Mouse (Mus musculus): Measurements from ENCODE around the gene Ptma. TPM values are rescaled to one million over a fixed set of nuclear protein-coding genes. Genes with fewer than 3 reads are reported as not detected.
"Not testable (repeated sequence)": the region's sequence is repeated elsewhere in the genome, so short reads cannot be mapped to it uniquely, and the experiment has no call there.

Ptma gene
- polyA plus RNA-seq, 1 experiment from 2014 or later: 1,987 TPM

- no peak overlapping the region for H3K4me3 ChIP-seq (replicated peaks; ENCODE audit: low read length)
- 0 out of 2 replicates have a peak overlapping the region, but pooled peaks have one; percentile 22 for H3K9ac ChIP-seq (replicated peaks; ENCODE audit: low read depth, low read length)
- peaks cover 28% of the 10 kb centered on the region for H3K4me1 ChIP-seq (replicated peaks; ENCODE audit: control insufficient read depth, insufficient read depth, low read length)
- no peaks in the 10 kb centered on the region for H3K27me3 ChIP-seq (replicated peaks; ENCODE audit: control insufficient read depth, insufficient read depth, low read length)
- ATAC-seq: peak; percentile 59
- H3K4me2 ChIP-seq (ENCODE audit: low read length): no peak overlapping the region
- WGBS: 7% methylated on average over 7 of the region's 7 CpGs
- H3K36me3 ChIP-seq (ENCODE audit: control insufficient read depth, insufficient read depth): no peaks in the 10 kb centered on the region
- no peaks in the 10 kb centered on the region for H3K9me3 ChIP-seq (ENCODE audit: control insufficient read depth, low read length)
- peak overlapping the region; percentile 41; the same call in 1 of the 2 replicates for H3K27ac ChIP-seq (ENCODE audit: low read length)
Observed at GRCm38 (mm10) chr1:86509410-86509809, 17.1 kb upstream of the Ptma start.

DNA sequence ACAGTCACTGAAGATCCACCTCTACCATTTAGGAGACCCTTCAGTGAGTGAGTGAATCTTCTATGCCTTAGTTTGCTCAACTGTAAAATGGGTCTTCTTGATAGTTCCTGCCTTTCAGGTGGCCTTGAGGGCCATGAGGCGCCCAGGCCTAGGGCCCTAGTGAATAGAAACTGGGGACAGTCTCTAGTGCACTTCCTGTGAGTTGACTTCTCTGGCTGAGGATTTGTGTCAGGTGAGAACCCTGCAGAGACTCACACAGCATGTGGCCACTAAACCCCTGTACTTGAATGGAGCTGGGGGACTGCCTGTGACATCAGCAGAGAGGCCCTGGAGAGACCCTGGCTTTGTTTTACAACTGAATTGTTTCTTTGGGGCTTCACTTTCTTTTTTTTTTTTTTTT, 16.3 kb upstream of the Ptma start:
- 71% methylated on average over 1 of the region's 1 CpGs for WGBS
- H3K4me3 ChIP-seq (replicated peaks; ENCODE audit: low read length): no peak overlapping the region
- ATAC-seq: no peak
- H3K4me2 ChIP-seq (ENCODE audit: low read length): no peak overlapping the region
- no peak overlapping the region for H3K9ac ChIP-seq (replicated peaks; ENCODE audit: low read depth, low read length)
- no peaks in the 10 kb centered on the region for H3K9me3 ChIP-seq (ENCODE audit: control insufficient read depth, low read length)
- H3K36me3 ChIP-seq (ENCODE audit: control insufficient read depth, insufficient read depth): no peaks in the 10 kb centered on the region
- no peak overlapping the region for H3K27ac ChIP-seq (ENCODE audit: low read length)
- H3K27me3 ChIP-seq (replicated peaks; ENCODE audit: control insufficient read depth, insufficient read depth, low read length): no peaks in the 10 kb centered on the region
- peaks cover 20% of the 10 kb centered on the region for H3K4me1 ChIP-seq (replicated peaks; ENCODE audit: control insufficient read depth, insufficient read depth, low read length)

GRCm38 (mm10) chr1:86510676-86511441, 15.7 kb upstream of the Ptma start:
- Histone ChIP-seq H3K36me3 (ENCODE audit: control insufficient read depth, insufficient read depth) (no peaks in the 10 kb centered on the region), H3K27ac (ENCODE audit: low read length) (no peak overlapping the region), H3K4me3 (replicated peaks; ENCODE audit: low read length) (no peak overlapping the region), H3K4me2 (ENCODE audit: low read length) (no peak overlapping the region), H3K4me1 (replicated peaks; ENCODE audit: control insufficient read depth, insufficient read depth, low read length) (peaks cover 15% of the 10 kb centered on the region), H3K9me3 (ENCODE audit: control insufficient read depth, low read length) (no peaks in the 10 kb centered on the region), H3K9ac (replicated peaks; ENCODE audit: low read depth, low read length) (no peak overlapping the region), H3K27me3 (replicated peaks; ENCODE audit: control insufficient read depth, insufficient read depth, low read length) (no peaks in the 10 kb centered on the region)
- no peak; the same call in 1 of the 2 replicates for ATAC-seq
- WGBS: 53% methylated on average over 9 of the region's 9 CpGs

DNA sequence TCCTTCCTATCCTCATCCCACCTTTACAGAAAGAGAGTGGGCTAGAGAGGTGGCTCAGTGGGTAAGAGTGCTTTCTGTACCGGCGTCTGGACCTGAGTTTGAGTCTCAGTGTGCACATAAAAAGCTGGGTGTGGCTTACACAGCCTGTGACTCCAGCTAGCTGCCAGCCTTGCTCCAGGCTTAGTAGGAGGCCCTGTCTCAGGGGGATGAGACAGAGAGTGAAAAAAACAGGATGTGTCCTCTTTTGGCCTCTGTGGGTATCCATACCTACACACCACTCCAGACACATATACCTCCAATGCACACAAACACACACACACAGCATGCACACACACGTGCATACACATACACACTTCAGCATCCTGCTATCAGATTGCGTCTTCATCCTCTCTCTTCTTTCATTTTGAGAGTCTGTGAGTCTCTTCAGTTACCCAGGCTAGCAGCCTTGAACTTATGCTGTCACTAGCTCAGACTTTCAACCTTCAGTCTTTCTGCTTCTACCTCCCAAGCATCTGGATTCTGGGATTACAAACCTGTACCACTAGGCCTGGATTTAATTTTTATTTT, 14.3 kb upstream of the Ptma start:
- Histone ChIP-seq H3K9ac (replicated peaks; ENCODE audit: low read depth, low read length) (no peak overlapping the region), H3K36me3 (ENCODE audit: control insufficient read depth, insufficient read depth) (no peaks in the 10 kb centered on the region), H3K4me1 (replicated peaks; ENCODE audit: control insufficient read depth, insufficient read depth, low read length) (peaks cover 5% of the 10 kb centered on the region), H3K27me3 (replicated peaks; ENCODE audit: control insufficient read depth, insufficient read depth, low read length) (no peaks in the 10 kb centered on the region), H3K4me2 (ENCODE audit: low read length) (no peak overlapping the region), H3K9me3 (ENCODE audit: control insufficient read depth, low read length) (no peaks in the 10 kb centered on the region), H3K27ac (ENCODE audit: low read length) (no peak overlapping the region), H3K4me3 (replicated peaks; ENCODE audit: low read length) (no peak overlapping the region)
- 79% methylated on average over 4 of the region's 4 CpGs for WGBS
- ATAC-seq: no peak

GRCm38 (mm10) chr1:86513031-86513430, 13.5 kb upstream of the Ptma start:
- H3K4me3 ChIP-seq (replicated peaks; ENCODE audit: low read length); H3K36me3 ChIP-seq (ENCODE audit: control insufficient read depth, insufficient read depth); H3K4me1 ChIP-seq (replicated peaks; ENCODE audit: control insufficient read depth, insufficient read depth, low read length); H3K27ac ChIP-seq (ENCODE audit: low read length); ATAC-seq; H3K4me2 ChIP-seq (ENCODE audit: low read length); H3K27me3 ChIP-seq (replicated peaks; ENCODE audit: control insufficient read depth, insufficient read depth, low read length); H3K9ac ChIP-seq (replicated peaks; ENCODE audit: low read depth, low read length); H3K9me3 ChIP-seq (ENCODE audit: control insufficient read depth, low read length): not testable (repeated sequence)
- WGBS: 77% methylated on average over 1 of the region's 1 CpGs

DNA sequence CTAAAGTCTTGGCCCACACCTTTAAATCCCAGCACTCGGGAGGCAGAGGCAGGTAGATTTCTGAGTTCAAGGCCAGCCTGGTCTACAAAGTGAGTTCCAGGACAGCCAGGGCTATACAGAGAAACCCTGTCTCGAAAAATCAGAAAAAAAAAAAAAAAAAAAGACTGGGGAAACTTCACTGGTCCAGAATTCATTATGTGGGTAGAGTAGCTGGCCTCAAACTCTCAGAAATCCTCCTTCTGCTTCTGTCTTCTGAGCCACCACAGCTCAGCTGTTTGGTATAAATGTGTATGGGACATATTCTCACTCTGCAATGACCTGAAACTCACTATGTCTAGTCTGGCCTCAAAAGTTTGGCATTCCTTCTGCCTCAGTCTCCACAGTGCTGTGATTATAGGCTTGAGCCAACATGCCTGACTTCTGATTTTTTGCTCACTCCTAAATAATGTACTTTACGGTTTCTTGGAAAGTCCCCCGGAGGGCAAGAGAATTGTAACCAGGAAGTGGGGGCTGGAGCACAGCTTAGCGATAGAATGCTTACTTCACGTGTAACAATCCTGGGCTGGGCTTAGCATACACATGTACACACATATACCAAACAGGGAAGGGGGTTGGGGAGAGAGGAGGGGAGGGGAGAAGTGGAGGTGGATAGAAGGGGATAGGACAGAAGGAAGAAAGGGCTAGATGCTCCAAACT, 10.7 kb upstream of the Ptma start:
- H3K9me3 ChIP-seq (ENCODE audit: control insufficient read depth, low read length): no peaks in the 10 kb centered on the region
- H3K9ac ChIP-seq (replicated peaks; ENCODE audit: low read depth, low read length): no peak overlapping the region
- no peak overlapping the region for H3K4me2 ChIP-seq (ENCODE audit: low read length)
- H3K4me3 ChIP-seq (replicated peaks; ENCODE audit: low read length): no peak overlapping the region
- no peak for ATAC-seq
- no peaks in the 10 kb centered on the region for H3K27me3 ChIP-seq (replicated peaks; ENCODE audit: control insufficient read depth, insufficient read depth, low read length)
- 74% methylated on average over 6 of the region's 6 CpGs for whole genome bisulfite sequencing
- H3K4me1 ChIP-seq (replicated peaks; ENCODE audit: control insufficient read depth, insufficient read depth, low read length): no peaks in the 10 kb centered on the region; the same call in 1 of the 2 replicates
- no peak overlapping the region for H3K27ac ChIP-seq (ENCODE audit: low read length)
- no peaks in the 10 kb centered on the region for H3K36me3 ChIP-seq (ENCODE audit: control insufficient read depth, insufficient read depth)

DNA sequence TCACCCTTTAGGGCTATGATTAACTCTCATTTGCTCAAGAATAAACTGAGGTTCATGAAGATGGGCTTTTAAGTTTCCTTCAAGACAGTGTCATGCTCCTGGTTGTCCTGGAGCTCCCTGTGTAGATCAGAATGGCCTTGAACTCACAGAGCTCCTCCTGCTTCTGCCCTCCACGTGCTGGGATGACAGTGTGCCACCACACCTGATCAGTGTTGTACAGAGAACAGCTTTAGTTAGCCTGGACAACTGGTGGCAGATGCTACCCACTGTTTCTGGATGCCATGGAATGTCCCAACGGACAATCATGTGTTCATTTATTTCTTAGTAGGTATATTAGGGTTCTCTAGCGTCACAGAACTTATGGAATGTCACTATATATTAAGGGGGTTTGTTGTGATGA, 9.4 kb upstream of the Ptma start:
- H3K27me3 ChIP-seq (replicated peaks; ENCODE audit: control insufficient read depth, insufficient read depth, low read length): no peaks in the 10 kb centered on the region
- H3K9me3 ChIP-seq (ENCODE audit: control insufficient read depth, low read length): no peaks in the 10 kb centered on the region
- WGBS: 73% methylated on average over 3 of the region's 3 CpGs

GRCm38 (mm10) chr1:86520361-86520760, 6.2 kb upstream of the Ptma start:
- 40% methylated on average over 7 of the region's 7 CpGs for WGBS
- ATAC-seq: no peak
- Histone ChIP-seq H3K4me1 (replicated peaks; ENCODE audit: control insufficient read depth, insufficient read depth, low read length) (peaks cover 12% of the 10 kb centered on the region), H3K4me2 (ENCODE audit: low read length) (no peak overlapping the region), H3K9ac (replicated peaks; ENCODE audit: low read depth, low read length) (no peak overlapping the region), H3K4me3 (replicated peaks; ENCODE audit: low read length) (no peak overlapping the region), H3K9me3 (ENCODE audit: control insufficient read depth, low read length) (no peaks in the 10 kb centered on the region), H3K36me3 (ENCODE audit: control insufficient read depth, insufficient read depth) (no peaks in the 10 kb centered on the region), H3K27me3 (replicated peaks; ENCODE audit: control insufficient read depth, insufficient read depth, low read length) (no peaks in the 10 kb centered on the region), H3K27ac (ENCODE audit: low read length) (no peak overlapping the region)

More for the DNA sequence above, 9.4 kb upstream of the Ptma start:
- Histone ChIP-seq H3K36me3 (ENCODE audit: control insufficient read depth, insufficient read depth) (no peaks in the 10 kb centered on the region), H3K4me3 (replicated peaks; ENCODE audit: low read length) (no peak overlapping the region), H3K4me2 (ENCODE audit: low read length) (no peak overlapping the region), H3K4me1 (replicated peaks; ENCODE audit: control insufficient read depth, insufficient read depth, low read length) (no peaks in the 10 kb centered on the region), H3K27ac (ENCODE audit: low read length) (no peak overlapping the region), H3K9ac (replicated peaks; ENCODE audit: low read depth, low read length) (no peak overlapping the region)
- ATAC-seq: no peak

DNA sequence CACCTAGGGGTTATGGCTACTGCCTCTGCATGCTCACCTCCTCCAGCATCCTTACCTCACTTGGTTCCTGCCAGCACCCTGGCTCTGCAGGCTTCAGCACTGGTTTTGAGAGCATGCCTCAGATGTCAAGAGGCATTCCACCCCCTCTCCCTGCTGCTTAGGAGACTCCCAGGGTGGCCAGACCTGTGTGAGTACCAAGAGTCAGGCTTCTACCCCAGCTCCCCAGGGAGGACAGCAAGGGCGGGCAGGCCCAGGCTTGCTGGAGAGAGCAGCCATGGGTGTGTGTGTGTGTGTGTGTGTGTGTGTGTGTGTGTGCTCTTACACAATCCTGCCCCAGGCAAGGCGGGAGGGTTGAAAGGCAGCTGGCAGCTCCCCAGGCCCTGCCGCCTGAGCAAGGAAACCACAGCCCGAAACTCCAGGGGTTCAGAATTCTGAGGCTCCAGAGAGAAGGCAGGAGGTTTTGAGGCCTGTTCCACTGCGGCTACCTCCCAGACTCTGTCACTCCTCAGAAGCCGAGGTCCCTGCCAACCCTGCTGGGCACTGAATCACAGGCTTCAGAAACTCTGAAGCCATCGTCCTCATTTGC, 4.1 kb upstream of the Ptma start:
- Histone ChIP-seq H3K27ac (ENCODE audit: low read length) (no peak overlapping the region), H3K4me3 (replicated peaks; ENCODE audit: low read length) (no peak overlapping the region), H3K36me3 (ENCODE audit: control insufficient read depth, insufficient read depth) (no peaks in the 10 kb centered on the region), H3K9ac (replicated peaks; ENCODE audit: low read depth, low read length) (peak overlapping the region; percentile 1; the same call in 1 of the 2 replicates), H3K9me3 (ENCODE audit: control insufficient read depth, low read length) (no peaks in the 10 kb centered on the region), H3K4me1 (replicated peaks; ENCODE audit: control insufficient read depth, insufficient read depth, low read length) (peaks cover 12% of the 10 kb centered on the region), H3K4me2 (ENCODE audit: low read length) (no peak overlapping the region), H3K27me3 (replicated peaks; ENCODE audit: control insufficient read depth, insufficient read depth, low read length) (no peaks in the 10 kb centered on the region)
- 45% methylated on average over 7 of the region's 7 CpGs for WGBS
- no peak for ATAC-seq
